Mouse (Mus musculus) testis, adult 2 months (tissue): ENCODE measurements around the gene Atf6. TPM values are rescaled to one million over a fixed set of nuclear protein-coding genes. Genes with fewer than 3 reads are reported as not detected.

Experiments used
- H3K27ac ChIP-seq: fragments of 200-500 bp; 2 replicates; pipeline ENCODE4 v1.5.1; 2012; ENCODE audit warnings: low read depth, low read length; ENCODE audit not compliant: control insufficient read depth, insufficient read depth
- H3K27me3 ChIP-seq: fragments of 200-500 bp; 2 replicates; pipeline ENCODE4 v1.6.1; 2012; ENCODE audit warnings: mild to moderate bottlenecking, low read length, moderate library complexity; ENCODE audit not compliant: control insufficient read depth, insufficient read depth
- H3K36me3 ChIP-seq: fragments of 200-500 bp; 2 replicates; pipeline ENCODE4 v1.6.1; 2012; ENCODE audit warnings: mild to moderate bottlenecking, low read length; ENCODE audit not compliant: control insufficient read depth, insufficient read depth
- H3K4me1 ChIP-seq: fragments of 200-500 bp; 2 replicates; pipeline ENCODE4 v1.6.1; 2012; ENCODE audit warnings: low read length; ENCODE audit not compliant: control insufficient read depth, insufficient read depth
- H3K4me3 ChIP-seq: fragments of 200-500 bp; 2 replicates; pipeline ENCODE4 v1.5.1; 2012; ENCODE audit warnings: low read depth, mild to moderate bottlenecking, low read length, moderate library complexity, mixed read lengths; ENCODE audit not compliant: control insufficient read depth
- CTCF ChIP-seq: fragments of 200-500 bp; IDR thresholded peaks from 2 replicates; pipeline ENCODE4 v1.5.1; 2012; ENCODE audit warnings: low read depth, mild to moderate bottlenecking, inconsistent platforms, low read length, moderate library complexity; ENCODE audit not compliant: control insufficient read depth, insufficient read depth, insufficient replicate concordance
- POLR2A ChIP-seq: fragments of 200-500 bp; IDR thresholded peaks from 2 replicates; pipeline ENCODE4 v1.6.1; 2012; ENCODE audit warnings: low read depth, mild to moderate bottlenecking, inconsistent platforms, low read length, moderate library complexity; ENCODE audit not compliant: control insufficient read depth
- polyA plus RNA-seq: library from polyadenylated mRNA; depleted of rRNA; stranded (reverse); fragments of >200 nt; gene quantifications from 2 replicates; pipeline ENCODE4 v1.2.3, GENCODE M21; 2012

Gene Atf6
- polyA plus RNA-seq, 1 experiment = 6.3 TPM

GRCm38 (mm10) chr1:170858872-170859271, 8.7 kb downstream of the Atf6 start:
- no peak for TF ChIP-seq CTCF
- no peak for TF ChIP-seq POLR2A
- no peak overlapping the region for H3K27ac ChIP-seq
- no peaks in the 10 kb centered on the region for H3K36me3 ChIP-seq
- H3K4me1 ChIP-seq = no peaks in the 10 kb centered on the region
- H3K4me3 ChIP-seq = no peak overlapping the region
- no peaks in the 10 kb centered on the region for H3K27me3 ChIP-seq

- Histone ChIP-seq H3K36me3 (no peaks in the 10 kb centered on the region), H3K27ac (no peak overlapping the region), H3K27me3 (no peaks in the 10 kb centered on the region), H3K4me3 (no peak overlapping the region), H3K4me1 (no peaks in the 10 kb centered on the region)
- no peak for TF ChIP-seq POLR2A
Measured at GRCm38 (mm10) chr1:170857369-170857768, 10.2 kb downstream of the Atf6 start.

GRCm38 (mm10) chr1:170855056-170855760, 12.4 kb downstream of the Atf6 start:
- Histone ChIP-seq H3K4me3 (no peak overlapping the region), H3K27me3 (no peaks in the 10 kb centered on the region), H3K4me1 (peaks cover 3% of the 10 kb centered on the region), H3K36me3 (no peaks in the 10 kb centered on the region), H3K27ac (no peak overlapping the region)
- TF ChIP-seq CTCF = no peak
- TF ChIP-seq POLR2A = no peak

GRCm38 (mm10) chr1:170853604-170854003, 14.0 kb downstream of the Atf6 start:
- Histone ChIP-seq H3K27ac (no peak overlapping the region), H3K36me3 (0 out of 2 replicates have a peak, but pooled peaks cover 1% of the 10 kb centered on the region), H3K4me3 (no peak overlapping the region), H3K4me1 (peaks cover 6% of the 10 kb centered on the region), H3K27me3 (no peaks in the 10 kb centered on the region)
- TF ChIP-seq CTCF = no peak
- TF ChIP-seq POLR2A = no peak

GRCm38 (mm10) chr1:170850637-170851624, 16.6 kb downstream of the Atf6 start:
- H3K4me3 ChIP-seq = no peak overlapping the region
- H3K36me3 ChIP-seq = 0 out of 2 replicates have a peak, but pooled peaks cover 1% of the 10 kb centered on the region
- no peaks in the 10 kb centered on the region for H3K27me3 ChIP-seq
- no peak overlapping the region for H3K27ac ChIP-seq
- no peak for TF ChIP-seq CTCF
- no peak for TF ChIP-seq POLR2A
- peaks cover 6% of the 10 kb centered on the region for H3K4me1 ChIP-seq

- H3K27me3 ChIP-seq = no peaks in the 10 kb centered on the region
- H3K27ac ChIP-seq = no peak overlapping the region
- H3K4me1 ChIP-seq = peaks cover 9% of the 10 kb centered on the region
- 0 out of 2 replicates have a peak, but pooled peaks cover 1% of the 10 kb centered on the region for H3K36me3 ChIP-seq
- TF ChIP-seq POLR2A (no peak), CTCF (no peak)
- no peak overlapping the region for H3K4me3 ChIP-seq
Measured at GRCm38 (mm10) chr1:170850007-170850406, 17.6 kb downstream of the Atf6 start.

GRCm38 (mm10) chr1:170845448-170846307, 21.9 kb downstream of the Atf6 start:
- H3K27me3 ChIP-seq = no peaks in the 10 kb centered on the region
- H3K27ac ChIP-seq = 0 out of 2 replicates have a peak overlapping the region, but pooled peaks have one; percentile 30
- H3K4me1 ChIP-seq = peaks cover 9% of the 10 kb centered on the region
- H3K4me3 ChIP-seq = no peak overlapping the region
- 0 out of 2 replicates have a peak, but pooled peaks cover 1% of the 10 kb centered on the region for H3K36me3 ChIP-seq
- TF ChIP-seq CTCF (no peak), POLR2A (no peak)
